Mouse (Mus musculus) myocyte (in vitro differentiated cells): ENCODE data around the gene Bbs9. TPM values are rescaled to one million over a fixed set of nuclear protein-coding genes. Genes with fewer than 3 reads are reported as not detected.

ENCODE experiments used
- H3K27me3 ChIP-seq: one replicate; pipeline ENCODE4 v1.6.1; 2011; ENCODE audit not compliant: control insufficient read depth, insufficient read depth, insufficient read length
- H3K36me3 ChIP-seq: one replicate; pipeline ENCODE4 v1.6.1; 2011; ENCODE audit not compliant: control insufficient read depth, insufficient read depth
- H3K4me2 ChIP-seq: one replicate; pipeline ENCODE4 v1.6.1; 2011; ENCODE audit warnings: low read depth, control low read depth
- H3K4me3 ChIP-seq: one replicate; pipeline ENCODE4 v1.5.1; 2011; ENCODE audit warnings: mild to moderate bottlenecking, control low read depth, moderate library complexity
- H3K79me2 ChIP-seq: one replicate; pipeline ENCODE4 v1.6.1; 2011; ENCODE audit not compliant: control insufficient read depth, insufficient read depth
- H3ac ChIP-seq: one replicate; pipeline ENCODE4 v1.6.1; 2011; ENCODE audit not compliant: control insufficient read depth, insufficient read length
- CEBPB ChIP-seq: IDR thresholded peaks from 2 replicates; pipeline ENCODE4 v1.6.1; 2011; ENCODE audit warnings: mild to moderate bottlenecking, moderate library complexity; ENCODE audit not compliant: poor library complexity, insufficient read depth, severe bottlenecking
- E2F4 ChIP-seq: IDR thresholded peaks from one replicate; pipeline ENCODE4 v1.6.1; 2011; ENCODE audit warnings: mild to moderate bottlenecking, control low read depth, moderate library complexity; ENCODE audit not compliant: insufficient read depth
- MAX ChIP-seq: IDR thresholded peaks from one replicate; pipeline ENCODE4 v1.6.1; 2011; ENCODE audit warnings: low read depth, mild to moderate bottlenecking, control low read depth
- MYOD1 ChIP-seq, 3 experiments: IDR thresholded peaks; one replicate each; pipeline ENCODE4 v1.6.1; 2011; ENCODE audit warnings: control low read depth in 2 of 3, low read depth in 2 of 3, mild to moderate bottlenecking in 2 of 3, moderate library complexity in 1 of 3; ENCODE audit not compliant: insufficient read length in 2 of 3, control insufficient read depth in 1 of 3
- MYOG ChIP-seq, 3 experiments: IDR thresholded peaks; one replicate each; pipeline ENCODE4 v1.6.1; 2011; ENCODE audit warnings: control low read depth in 2 of 3, low read depth in 2 of 3, mild to moderate bottlenecking in 2 of 3; ENCODE audit not compliant: insufficient read length in 2 of 3, control insufficient read depth in 1 of 3, insufficient read depth in 1 of 3
- POLR2A ChIP-seq: IDR thresholded peaks from one replicate; pipeline ENCODE4 v1.6.1; 2011; ENCODE audit warnings: low read depth, mild to moderate bottlenecking, control low read depth, moderate library complexity; ENCODE audit not compliant: insufficient read length
- POLR2AphosphoS2 ChIP-seq: IDR thresholded peaks from one replicate; pipeline ENCODE4 v1.6.1; 2011; ENCODE audit warnings: low read depth, control low read depth; ENCODE audit not compliant: insufficient read length
- REST ChIP-seq: IDR thresholded peaks from one replicate; pipeline ENCODE4 v1.6.1; 2011; ENCODE audit warnings: mild to moderate bottlenecking, control low read depth, moderate library complexity; ENCODE audit not compliant: insufficient read depth, insufficient read length
- SRF ChIP-seq: IDR thresholded peaks from one replicate; pipeline ENCODE4 v1.6.1; 2011; ENCODE audit warnings: low read depth; ENCODE audit not compliant: control insufficient read depth, insufficient read length
- TCF12 ChIP-seq: IDR thresholded peaks from one replicate; pipeline ENCODE4 v1.6.1; 2011; ENCODE audit warnings: mild to moderate bottlenecking, control low read depth; ENCODE audit not compliant: poor library complexity, insufficient read depth, severe bottlenecking
- TCF3 ChIP-seq: IDR thresholded peaks from one replicate; pipeline ENCODE4 v1.6.1; 2011; ENCODE audit warnings: low read depth, control low read depth; ENCODE audit not compliant: insufficient read length
- USF1 ChIP-seq: IDR thresholded peaks from one replicate; pipeline ENCODE4 v1.6.1; 2011; ENCODE audit warnings: low read depth, mild to moderate bottlenecking, control low read depth, moderate library complexity
- polyA plus RNA-seq: library from polyadenylated mRNA; unstranded; fragments of >200 nt; fragmentation: generic; extraction: Trizol; gene quantifications from one replicate; pipeline ENCODE4 v1.2.1, GENCODE M21; 2012; ENCODE audit warnings: missing spikeins

Bbs9 gene
- polyA plus RNA-seq, 1 experiment: 3.6 TPM

DNA sequence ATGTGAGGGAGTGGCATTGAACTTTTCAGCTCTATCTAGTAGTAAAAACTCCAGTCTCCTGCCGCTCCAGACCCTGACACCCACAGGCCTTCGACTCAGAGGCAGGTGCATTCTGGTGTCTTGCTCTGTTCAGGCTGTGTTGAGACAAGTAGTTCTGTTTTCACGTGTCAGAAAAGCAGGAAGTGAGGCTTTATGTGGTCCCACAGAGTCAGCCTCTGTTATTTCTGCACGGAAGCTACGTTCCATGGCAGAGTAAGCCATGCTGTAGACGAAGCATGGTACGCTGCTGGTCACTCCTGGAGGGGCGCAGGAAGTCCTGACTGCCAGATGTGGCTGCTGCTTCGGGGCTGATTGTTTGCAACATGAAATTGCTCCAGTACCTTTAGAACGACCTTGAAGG is 174.1 kb downstream of the Bbs9 start:
- H3K36me3 ChIP-seq: no peaks in the 10 kb centered on the region
- no peak for TF ChIP-seq USF1
- no peak for TF ChIP-seq E2F4
- no peak for TF ChIP-seq MYOG (IDR thresholded peaks at IDR 0.05; ENCODE audit: control insufficient read depth in 1 of 3, insufficient read depth in 1 of 3, insufficient read length in 2 of 3, low read depth in 2 of 3)
- no peak for TF ChIP-seq POLR2A
- TF ChIP-seq MYOD1 (IDR thresholded peaks at IDR 0.05; ENCODE audit: control insufficient read depth in 1 of 3, insufficient read length in 2 of 3, low read depth in 2 of 3): no peak
- no peak for TF ChIP-seq TCF3
- TF ChIP-seq TCF12: no peak
- no peak for TF ChIP-seq CEBPB
- no peak for TF ChIP-seq SRF
- TF ChIP-seq REST: no peak
- TF ChIP-seq POLR2AphosphoS2: no peak
- TF ChIP-seq MAX: no peak

DNA sequence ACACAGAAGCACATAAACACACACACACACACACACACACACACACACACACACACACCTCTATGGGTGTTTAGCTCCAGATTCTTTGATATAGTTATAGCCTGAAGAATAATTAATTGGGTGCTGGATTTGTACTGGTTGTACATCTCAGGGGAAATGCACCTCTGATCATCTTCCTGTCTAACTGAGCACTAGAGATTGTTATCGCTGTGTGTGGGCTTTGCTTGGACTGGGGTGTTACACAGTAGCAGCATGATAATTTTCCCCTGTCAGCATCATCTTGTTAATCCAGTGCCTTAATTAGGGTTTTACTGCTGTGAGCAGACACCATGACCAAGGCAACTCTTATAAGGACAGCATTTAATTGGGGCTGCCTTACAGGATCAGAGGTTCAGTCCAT is 175.3 kb downstream of the Bbs9 start:
- H3K4me3 ChIP-seq: no peak overlapping the region
- H3K79me2 ChIP-seq: no peaks in the 10 kb centered on the region
- H3K27me3 ChIP-seq: no peaks in the 10 kb centered on the region
- H3ac ChIP-seq: no peak overlapping the region
- H3K36me3 ChIP-seq: no peaks in the 10 kb centered on the region
- no peak for TF ChIP-seq POLR2A
- TF ChIP-seq TCF12: no peak
- TF ChIP-seq E2F4: no peak
- no peak for TF ChIP-seq REST
- no peak for TF ChIP-seq TCF3
- no peak for TF ChIP-seq CEBPB
- H3K4me2 ChIP-seq: no peak overlapping the region

More for the DNA sequence above, 174.1 kb downstream of the Bbs9 start:
- Histone ChIP-seq H3ac (no peak overlapping the region), H3K4me3 (no peak overlapping the region), H3K4me2 (no peak overlapping the region), H3K79me2 (no peaks in the 10 kb centered on the region), H3K27me3 (no peaks in the 10 kb centered on the region)

DNA sequence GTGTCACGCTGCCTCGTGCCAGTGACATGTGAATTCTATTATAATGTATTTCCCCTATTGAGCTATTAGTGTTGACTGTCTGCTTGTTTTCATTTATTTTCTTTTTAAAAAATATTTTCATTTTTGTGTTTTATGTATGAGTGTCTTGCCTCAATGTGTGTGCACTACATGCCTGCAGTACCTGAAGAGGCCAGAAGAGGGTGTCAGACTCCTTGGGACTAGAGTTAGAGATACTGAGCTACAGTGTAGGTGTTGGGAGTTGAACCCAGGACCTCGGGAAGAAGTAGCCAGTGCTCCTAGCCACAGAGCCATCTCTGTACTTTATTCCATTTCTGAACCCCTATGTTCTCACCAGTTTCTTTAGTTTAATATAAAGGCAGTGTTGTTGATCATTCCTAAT is 176.1 kb downstream of the Bbs9 start:
- no peak overlapping the region for H3K4me2 ChIP-seq
- no peaks in the 10 kb centered on the region for H3K36me3 ChIP-seq
- no peak overlapping the region for H3ac ChIP-seq
- TF ChIP-seq TCF3 (no peak), E2F4 (no peak), USF1 (no peak), SRF (no peak), CEBPB (no peak), TCF12 (no peak), REST (no peak), MYOD1 (IDR thresholded peaks at IDR 0.05; ENCODE audit: control insufficient read depth in 1 of 3, insufficient read length in 2 of 3, low read depth in 2 of 3) (no peak), POLR2AphosphoS2 (no peak), MAX (no peak), MYOG (IDR thresholded peaks at IDR 0.05; ENCODE audit: control insufficient read depth in 1 of 3, insufficient read depth in 1 of 3, insufficient read length in 2 of 3, low read depth in 2 of 3) (no peak)
- no peaks in the 10 kb centered on the region for H3K79me2 ChIP-seq
- H3K27me3 ChIP-seq: no peaks in the 10 kb centered on the region
- H3K4me3 ChIP-seq: no peak overlapping the region

DNA sequence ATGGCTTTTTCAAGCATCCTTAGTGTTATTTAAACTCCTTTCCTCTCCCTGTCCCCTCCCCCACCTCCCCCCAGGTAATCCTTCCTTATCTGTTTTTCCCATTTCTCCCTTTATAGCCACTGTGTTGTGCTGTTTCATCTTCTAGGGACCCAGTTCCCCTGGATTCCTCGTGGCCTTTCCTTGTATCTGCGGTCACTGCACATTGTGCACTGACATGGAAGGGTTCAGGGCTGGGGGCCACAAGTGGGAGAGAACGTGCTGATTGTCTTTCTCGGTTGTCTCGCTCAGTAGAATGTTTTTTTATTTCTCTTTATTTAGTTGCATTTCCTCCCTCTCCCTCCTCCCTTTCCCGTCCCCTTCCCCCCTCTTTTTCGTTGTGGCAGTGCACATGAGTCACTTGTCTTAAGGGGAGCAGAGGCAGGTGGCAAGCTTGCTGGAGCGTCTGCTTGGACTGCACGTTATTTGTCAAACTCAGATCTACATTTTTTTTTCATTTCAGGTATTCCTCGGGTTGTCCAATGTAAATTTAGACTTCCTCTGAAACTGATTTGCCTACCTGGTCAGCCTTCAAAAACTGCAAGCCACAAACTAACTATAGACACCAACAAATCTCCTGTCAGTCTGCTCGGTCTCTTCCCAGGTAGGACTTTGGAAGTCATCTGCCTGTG is 179.3 kb downstream of the Bbs9 start:
- no peaks in the 10 kb centered on the region for H3K79me2 ChIP-seq
- H3K4me2 ChIP-seq: no peak overlapping the region
- TF ChIP-seq POLR2A (no peak), MYOD1 (IDR thresholded peaks at IDR 0.05; ENCODE audit: control insufficient read depth in 1 of 3, insufficient read length in 2 of 3, low read depth in 2 of 3) (no peak), MAX (no peak), CEBPB (no peak), TCF3 (no peak), TCF12 (no peak), SRF (no peak), USF1 (no peak), POLR2AphosphoS2 (no peak), MYOG (IDR thresholded peaks at IDR 0.05; ENCODE audit: control insufficient read depth in 1 of 3, insufficient read depth in 1 of 3, insufficient read length in 2 of 3, low read depth in 2 of 3) (no peak), E2F4 (no peak), REST (no peak)
- H3K36me3 ChIP-seq: no peaks in the 10 kb centered on the region
- no peak overlapping the region for H3ac ChIP-seq
- H3K4me3 ChIP-seq: no peak overlapping the region
- H3K27me3 ChIP-seq: no peaks in the 10 kb centered on the region

GRCm38 (mm10) chr9:22657216-22657615 is 181.7 kb downstream of the Bbs9 start:
- H3K4me3 ChIP-seq: no peak overlapping the region

More at GRCm38 (mm10) chr9:22657216-22657615, 181.7 kb downstream of the Bbs9 start:
- TF ChIP-seq MYOG (IDR thresholded peaks at IDR 0.05; ENCODE audit: control insufficient read depth in 1 of 3, insufficient read depth in 1 of 3, insufficient read length in 2 of 3, low read depth in 2 of 3): no peak
- no peak overlapping the region for H3K4me2 ChIP-seq
- H3K36me3 ChIP-seq: no peaks in the 10 kb centered on the region
- H3ac ChIP-seq: no peak overlapping the region
- H3K79me2 ChIP-seq: no peaks in the 10 kb centered on the region
- H3K27me3 ChIP-seq: no peaks in the 10 kb centered on the region
